Mouse (Mus musculus): ENCODE measurements around the gene Guca1b. TPM values are rescaled to one million over a fixed set of nuclear protein-coding genes. Genes with fewer than 3 reads are reported as not detected.

The Guca1b gene
- polyA plus RNA-seq, 1 experiment: 1.3 TPM

GRCm38 (mm10) chr17:47430815-47431214, 45.6 kb downstream of the Guca1b start:
- Histone ChIP-seq H3K4me3 (replicated peaks; ENCODE audit: extremely low read depth, low read depth, low read length) (no peak overlapping the region), H3K4me1 (ENCODE audit: control insufficient read depth, insufficient read depth, low read length) (no peaks in the 10 kb centered on the region)
- DNase-seq: no peak
- WGBS: 68% methylated on average over 5 of the region's 5 CpGs
- TF ChIP-seq POLR2A (IDR thresholded peaks at IDR 0.05; ENCODE audit: borderline replicate concordance, extremely low read depth, low read depth, low read length): no peak
- TF ChIP-seq CTCF (IDR thresholded peaks at IDR 0.05; ENCODE audit: insufficient read depth, low read length): no peak

GRCm38 (mm10) chr17:47436156-47436906, 51.1 kb downstream of the Guca1b start, which contains the start of gene AI661453:
Gene AI661453 (plus strand): TSS chr17:47436615.
- DNase-seq: peak; percentile 80
- Histone ChIP-seq H3K4me3 (replicated peaks; ENCODE audit: extremely low read depth, low read depth, low read length) (peak within 1 kb of the TSS; percentile 86), H3K4me1 (ENCODE audit: control insufficient read depth, insufficient read depth, low read length) (peaks cover 7% of the 10 kb centered on the region)
- WGBS: 1% methylated on average over 45 of the region's 45 CpGs
- TF ChIP-seq POLR2A (IDR thresholded peaks at IDR 0.05; ENCODE audit: borderline replicate concordance, extremely low read depth, low read depth, low read length): peak; percentile 43; the same call in 1 of the 2 replicates
- TF ChIP-seq CTCF (IDR thresholded peaks at IDR 0.05; ENCODE audit: insufficient read depth, low read length): no peak

- TF ChIP-seq POLR2A (IDR thresholded peaks at IDR 0.05; ENCODE audit: borderline replicate concordance, extremely low read depth, low read depth, low read length) (0 out of 2 replicates have a peak, but pooled peaks have one; percentile 32), CTCF (IDR thresholded peaks at IDR 0.05; ENCODE audit: insufficient read depth, low read length) (no peak)
- Histone ChIP-seq H3K4me3 (replicated peaks; ENCODE audit: extremely low read depth, low read depth, low read length) (peak within 1 kb of the TSS; percentile 86), H3K4me1 (ENCODE audit: control insufficient read depth, insufficient read depth, low read length) (peaks cover 7% of the 10 kb centered on the region)
- no peak for DNase-seq
- WGBS: 10% methylated on average over 25 of the region's 25 CpGs
Measured at GRCm38 (mm10) chr17:47436907-47437547, 51.8 kb downstream of the Guca1b start, which contains the start of gene 1700001C19Rik. Gene 1700001C19Rik (minus strand): TSS chr17:47437376.

- no peak for TF ChIP-seq CTCF (IDR thresholded peaks at IDR 0.05; ENCODE audit: insufficient read depth, low read length)
- TF ChIP-seq POLR2A (IDR thresholded peaks at IDR 0.05; ENCODE audit: borderline replicate concordance, extremely low read depth, low read depth, low read length): no peak
- Histone ChIP-seq H3K4me3 (replicated peaks; ENCODE audit: extremely low read depth, low read depth, low read length) (no peak overlapping the region), H3K4me1 (ENCODE audit: control insufficient read depth, insufficient read depth, low read length) (peaks cover 7% of the 10 kb centered on the region)
- DNase-seq: no peak
- WGBS: 62% methylated on average over 6 of the region's 6 CpGs
Measured at GRCm38 (mm10) chr17:47438611-47439010, 53.4 kb downstream of the Guca1b start.

- TF ChIP-seq CTCF (IDR thresholded peaks at IDR 0.05; ENCODE audit: insufficient read depth, low read length): no peak
- TF ChIP-seq POLR2A (IDR thresholded peaks at IDR 0.05; ENCODE audit: borderline replicate concordance, extremely low read depth, low read depth, low read length): no peak
- WGBS: 26% methylated on average over 9 of the region's 9 CpGs
- Histone ChIP-seq H3K4me3 (replicated peaks; ENCODE audit: extremely low read depth, low read depth, low read length) (no peak overlapping the region), H3K4me1 (ENCODE audit: control insufficient read depth, insufficient read depth, low read length) (peaks cover 7% of the 10 kb centered on the region)
- no peak for DNase-seq
Measured at GRCm38 (mm10) chr17:47439396-47440028, 54.3 kb downstream of the Guca1b start.

GRCm38 (mm10) chr17:47440359-47440890, 55.2 kb downstream of the Guca1b start:
- H3K4me1 ChIP-seq (ENCODE audit: control insufficient read depth, insufficient read depth, low read length): peaks cover 7% of the 10 kb centered on the region
- WGBS: 48% methylated on average over 9 of the region's 9 CpGs
- no peak for DNase-seq
- TF ChIP-seq POLR2A (IDR thresholded peaks at IDR 0.05; ENCODE audit: borderline replicate concordance, extremely low read depth, low read depth, low read length): no peak
- TF ChIP-seq CTCF (IDR thresholded peaks at IDR 0.05; ENCODE audit: insufficient read depth, low read length): no peak
- no peak overlapping the region for H3K4me3 ChIP-seq (replicated peaks; ENCODE audit: extremely low read depth, low read depth, low read length)

- TF ChIP-seq POLR2A (IDR thresholded peaks at IDR 0.05; ENCODE audit: borderline replicate concordance, extremely low read depth, low read depth, low read length) (no peak), CTCF (IDR thresholded peaks at IDR 0.05; ENCODE audit: insufficient read depth, low read length) (no peak)
- no peak for DNase-seq
- Histone ChIP-seq H3K4me1 (ENCODE audit: control insufficient read depth, insufficient read depth, low read length) (peaks cover 9% of the 10 kb centered on the region), H3K4me3 (replicated peaks; ENCODE audit: extremely low read depth, low read depth, low read length) (no peak overlapping the region)
- 72% methylated on average over 19 of the region's 19 CpGs for WGBS
Measured at GRCm38 (mm10) chr17:47441296-47442051, 56.3 kb downstream of the Guca1b start.

- H3K4me1 ChIP-seq (ENCODE audit: control insufficient read depth, insufficient read depth, low read length): peaks cover 9% of the 10 kb centered on the region
- WGBS: 67% methylated on average over 3 of the region's 3 CpGs
- TF ChIP-seq CTCF (IDR thresholded peaks at IDR 0.05; ENCODE audit: insufficient read depth, low read length) (peak; percentile 2; the same call in 1 of the 2 replicates), POLR2A (IDR thresholded peaks at IDR 0.05; ENCODE audit: borderline replicate concordance, extremely low read depth, low read depth, low read length) (no peak)
- no peak overlapping the region for H3K4me3 ChIP-seq (replicated peaks; ENCODE audit: extremely low read depth, low read depth, low read length)
- DNase-seq: no peak
Measured at GRCm38 (mm10) chr17:47442271-47442670, 57.1 kb downstream of the Guca1b start.

Other genes with a start within 250 kb of the Guca1b start
- gene Mrps10, start 16.5 kb upstream of the Guca1b start, polyA plus RNA-seq (2012; rRNA removed): 15.5 and 18.8 TPM in 2 replicates
- gene Guca1a, start 15.2 kb downstream of the Guca1b start, polyA plus RNA-seq (2012; rRNA removed): 1.1 and 2.9 TPM in 2 replicates
- gene AI661453, start 51.2 kb downstream of the Guca1b start, polyA plus RNA-seq (2012; rRNA removed): 9.2 and 13.0 TPM in 2 replicates
- gene 1700001C19Rik, start 52.0 kb downstream of the Guca1b start, polyA plus RNA-seq (2012; rRNA removed): 0.14 and 0.20 TPM in 2 replicates
- gene Taf8, start 116.9 kb downstream of the Guca1b start, polyA plus RNA-seq (2012; rRNA removed): 25.7 and 32.2 TPM in 2 replicates
- 202 and 229 TPM in 2 replicates for gene Ccnd3, start 119.7 kb downstream of the Guca1b start, polyA plus RNA-seq (2012; rRNA removed)
- gene Bysl, start 226.1 kb downstream of the Guca1b start, polyA plus RNA-seq (2012; rRNA removed): 7.4 and 9.8 TPM in 2 replicates
- 20.0 and 27.3 TPM in 2 replicates for gene Med20, start 226.2 kb downstream of the Guca1b start, polyA plus RNA-seq (2012; rRNA removed)
- gene Gm20517, start 226.2 kb downstream of the Guca1b start, polyA plus RNA-seq (2012; rRNA removed): 0.45 and 0.52 TPM in 2 replicates
- gene Usp49, start 245.3 kb downstream of the Guca1b start, polyA plus RNA-seq (2012; rRNA removed): 6.4 and 6.7 TPM in 2 replicates

Data from lung, adult 2 months (tissue).